Mouse (Mus musculus) heart, embryonic 13.5 days (tissue): ENCODE data around the gene Lsm14a. TPM values are rescaled to one million over a fixed set of nuclear protein-coding genes. Genes with fewer than 3 reads are reported as not detected.

Experiments
- ATAC-seq: fragments of 200-750 bp; cut with Nextera tagmentation; 2 replicates; pipeline ENCODE4 v1.8.0; 2017; ENCODE audit warnings: moderate TSS enrichment; ENCODE audit not compliant: insufficient number of reproducible peaks, low FRiP score, low TSS enrichment; ENCODE audit errors: extremely low read depth
- H3K27ac ChIP-seq: fragments of 300-500 bp; sonication (generic); replicated peaks from 2 replicates; pipeline ENCODE4 v1.5.1; 2015; ENCODE audit warnings: moderate library complexity, mild to moderate bottlenecking, inconsistent platforms
- H3K27me3 ChIP-seq: fragments of 300-500 bp; sonication (generic); replicated peaks from 2 replicates; pipeline ENCODE4 v1.6.1; 2015; ENCODE audit warnings: mild to moderate bottlenecking, inconsistent platforms
- H3K36me3 ChIP-seq: fragments of 300-500 bp; sonication (generic); 2 replicates; pipeline ENCODE4 v1.6.1; 2015; ENCODE audit warnings: mild to moderate bottlenecking, inconsistent platforms
- H3K4me1 ChIP-seq: fragments of 300-500 bp; sonication (generic); 2 replicates; pipeline ENCODE4 v1.6.1; 2015; ENCODE audit warnings: inconsistent platforms
- H3K4me2 ChIP-seq: fragments of 300-500 bp; sonication (generic); 2 replicates; pipeline ENCODE4 v1.6.1; 2015; ENCODE audit warnings: inconsistent platforms, mild to moderate bottlenecking, moderate library complexity
- H3K4me3 ChIP-seq: fragments of 300-500 bp; sonication (generic); 2 replicates; pipeline ENCODE4 v1.5.1; 2015; ENCODE audit warnings: moderate library complexity, mild to moderate bottlenecking, inconsistent platforms
- H3K9ac ChIP-seq: fragments of 300-500 bp; sonication (generic); 2 replicates; pipeline ENCODE4 v1.6.1; 2015; ENCODE audit warnings: inconsistent platforms, mild to moderate bottlenecking, moderate library complexity
- H3K9me3 ChIP-seq: fragments of 300-500 bp; sonication (generic); 2 replicates; pipeline ENCODE4 v1.6.1; 2016; ENCODE audit warnings: inconsistent platforms
- WGBS: fragments of 180-500 bp; shearing (Covaris S2); methylation state at CpG from one replicate; pipeline ENCODE4 v1.1.7; 2015; ENCODE audit warnings: mixed read lengths; 5-methylcytosine and 5-hydroxymethylcytosine counted together
- polyA plus RNA-seq: library from polyadenylated mRNA; unstranded; fragments of >200 nt; fragmentation: Nextera tagmentation; extraction: Ambion mirVana; gene quantifications from 2 replicates; pipeline ENCODE4 v1.2.1, GENCODE M21; 2015

The Lsm14a gene
- polyA plus RNA-seq, 1 experiment from 2014 or later = 59.2 TPM

DNA sequence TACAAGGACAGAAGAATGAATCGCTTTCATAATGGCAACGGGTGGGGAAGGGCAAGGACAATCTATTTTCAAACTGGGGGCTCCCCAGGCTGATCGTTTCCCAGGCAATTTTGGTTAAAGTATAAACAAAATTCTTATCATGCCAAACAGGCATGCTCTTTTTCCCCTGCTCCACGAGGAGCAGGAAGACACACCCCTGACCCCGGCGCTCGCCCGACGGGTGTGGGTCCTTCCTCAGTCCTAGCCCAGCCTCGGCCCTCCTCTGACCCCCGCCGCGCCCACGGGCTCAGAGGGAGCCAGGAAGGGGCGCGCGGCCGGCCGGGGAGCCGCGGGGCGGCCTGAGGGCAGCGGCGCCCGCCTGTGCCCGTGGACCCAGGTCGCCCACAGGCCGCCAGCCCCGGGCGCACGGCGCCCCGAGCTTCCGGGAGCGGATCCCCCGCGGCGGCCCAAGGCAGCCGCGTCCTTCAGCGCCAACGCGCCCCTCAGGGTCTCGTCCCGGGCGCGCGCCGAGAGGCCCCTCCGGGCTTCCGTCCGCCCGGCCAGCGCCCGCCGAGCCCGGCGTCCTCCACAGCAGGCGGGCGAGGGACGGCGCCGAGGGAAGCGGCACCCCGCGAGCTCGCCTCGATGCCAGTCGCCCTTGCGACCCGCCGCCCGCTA is 80.2 kb downstream of the Lsm14a start:
- H3K9ac ChIP-seq = peak overlapping the region; percentile 99
- peak; percentile 77 for ATAC-seq
- 0% methylated on average over 49 of the region's 73 CpGs for WGBS

DNA sequence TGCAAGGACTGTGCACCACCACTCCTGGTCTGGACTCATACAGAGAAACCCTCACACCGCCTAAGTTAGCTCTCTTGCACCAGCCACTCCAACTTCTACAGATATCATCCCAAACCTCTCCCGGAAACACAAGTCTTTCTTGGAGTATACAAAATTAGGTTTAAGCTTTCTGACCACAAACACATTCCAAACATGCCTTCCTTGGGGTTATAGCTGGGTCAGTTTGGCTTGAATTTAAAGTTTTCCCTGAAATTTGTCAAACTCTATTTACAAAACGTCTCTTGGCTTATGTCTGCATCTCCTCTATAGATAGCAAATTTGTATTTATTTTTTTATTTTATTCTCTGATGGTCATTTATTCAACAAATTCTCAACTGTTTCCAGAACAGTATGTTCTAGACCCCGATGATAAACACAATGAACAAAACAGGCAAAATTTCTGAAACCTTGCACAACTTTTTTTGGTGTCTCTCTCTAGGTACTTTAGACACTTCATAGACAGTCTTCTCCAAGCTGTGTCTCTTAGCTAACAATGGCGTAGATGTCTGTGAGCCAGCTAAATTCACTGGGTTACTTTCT is 83.8 kb downstream of the Lsm14a start:
- H3K4me3 ChIP-seq = no peak overlapping the region
- H3K27ac ChIP-seq = peak overlapping the region; percentile 69
- H3K4me1 ChIP-seq = peaks cover 73% of the 10 kb centered on the region
- H3K36me3 ChIP-seq = peaks cover 7% of the 10 kb centered on the region
- 54% methylated on average over 5 of the region's 5 CpGs for WGBS
- peak overlapping the region; percentile 38 for H3K4me2 ChIP-seq
- no peak overlapping the region for H3K9ac ChIP-seq
- ATAC-seq = no peak
- H3K27me3 ChIP-seq = no peaks in the 10 kb centered on the region
- H3K9me3 ChIP-seq = no peaks in the 10 kb centered on the region

More for the DNA sequence above, 80.2 kb downstream of the Lsm14a start:
- peak overlapping the region; percentile 97 for H3K27ac ChIP-seq
- no peaks in the 10 kb centered on the region for H3K27me3 ChIP-seq
- peaks cover 7% of the 10 kb centered on the region for H3K36me3 ChIP-seq
- no peaks in the 10 kb centered on the region for H3K9me3 ChIP-seq
- H3K4me3 ChIP-seq = peak overlapping the region; percentile 94
- H3K4me1 ChIP-seq = peaks cover 48% of the 10 kb centered on the region
- peak overlapping the region; percentile 79 for H3K4me2 ChIP-seq

DNA sequence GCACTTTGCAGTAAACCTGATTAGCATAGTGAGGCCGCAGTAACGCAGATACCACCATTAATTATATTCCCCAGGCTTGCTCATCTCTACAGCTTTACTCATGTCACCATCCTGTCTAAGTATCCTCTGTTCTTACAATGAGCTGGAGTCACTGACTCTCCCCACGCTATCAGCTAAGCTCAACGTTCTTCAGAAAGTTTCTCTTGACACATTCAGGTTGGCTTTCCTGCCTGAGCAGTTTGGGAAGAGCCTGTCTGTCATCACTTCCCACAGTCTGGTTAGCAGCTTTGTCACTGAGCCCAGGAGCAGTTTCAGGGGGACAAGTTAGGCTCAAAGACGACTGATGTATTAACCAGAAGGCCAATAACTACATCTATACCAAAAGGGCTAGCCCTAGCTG is 84.5 kb downstream of the Lsm14a start:
- Histone ChIP-seq H3K4me3 (no peak overlapping the region), H3K27me3 (no peaks in the 10 kb centered on the region), H3K9ac (peak overlapping the region; percentile 51), H3K4me1 (peaks cover 75% of the 10 kb centered on the region), H3K4me2 (peak overlapping the region; percentile 38), H3K27ac (peak overlapping the region; percentile 69), H3K9me3 (no peaks in the 10 kb centered on the region), H3K36me3 (peaks cover 7% of the 10 kb centered on the region)
- 21% methylated on average over 5 of the region's 5 CpGs for WGBS
- no peak for ATAC-seq

DNA sequence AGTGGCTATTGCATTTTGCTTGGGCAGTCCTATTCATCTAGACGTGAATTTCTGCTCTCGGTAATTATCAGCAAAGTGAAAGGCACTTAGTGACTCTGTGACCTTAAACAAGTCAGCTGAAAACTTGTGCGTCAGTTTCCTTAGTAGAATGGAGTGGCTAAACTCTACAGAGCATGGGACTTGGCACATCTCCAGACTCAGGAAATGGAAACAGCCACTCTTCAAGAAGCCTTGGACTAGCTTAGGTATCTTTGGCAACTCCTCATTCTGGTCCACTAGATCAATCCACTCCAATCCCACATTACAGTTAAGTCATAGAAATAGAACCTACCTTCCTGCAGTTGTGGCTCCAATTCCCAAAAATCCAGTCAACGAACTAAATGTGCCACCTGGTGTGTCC is 87.7 kb downstream of the Lsm14a start:
- H3K4me2 ChIP-seq = peak overlapping the region; percentile 46
- peaks cover 12% of the 10 kb centered on the region for H3K36me3 ChIP-seq
- peak overlapping the region; percentile 20; the same call in 1 of the 2 replicates for H3K9ac ChIP-seq
- H3K9me3 ChIP-seq = no peaks in the 10 kb centered on the region
- H3K27me3 ChIP-seq = no peaks in the 10 kb centered on the region
- no peak overlapping the region for H3K4me3 ChIP-seq
- ATAC-seq = no peak
- WGBS = 29% methylated on average over 4 of the region's 4 CpGs
- H3K27ac ChIP-seq = peak overlapping the region; percentile 79
- peaks cover 82% of the 10 kb centered on the region for H3K4me1 ChIP-seq

DNA sequence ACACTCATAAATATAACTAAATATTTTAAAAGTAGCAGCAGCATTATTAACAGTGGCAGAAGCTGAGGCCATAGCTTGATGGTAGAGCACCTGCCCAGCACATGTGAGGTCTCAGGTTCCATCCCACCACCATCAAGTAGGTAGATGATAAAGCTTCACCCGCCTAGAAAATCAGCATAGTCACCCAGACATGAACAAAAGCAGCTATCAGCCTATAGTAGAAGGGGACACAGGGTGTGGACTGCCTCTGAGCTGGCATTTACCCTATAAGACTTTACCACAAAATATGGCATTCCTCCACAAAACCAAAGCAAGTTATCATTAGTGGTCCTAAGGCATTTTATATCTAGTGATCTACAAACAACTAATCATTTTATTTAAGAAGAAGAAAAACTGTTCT is 90.5 kb downstream of the Lsm14a start:
- no peak for ATAC-seq
- peaks cover 69% of the 10 kb centered on the region for H3K4me1 ChIP-seq
- no peaks in the 10 kb centered on the region for H3K27me3 ChIP-seq
- H3K36me3 ChIP-seq = peaks cover 17% of the 10 kb centered on the region
- H3K4me2 ChIP-seq = no peak overlapping the region
- peak overlapping the region; percentile 80 for H3K27ac ChIP-seq
- no peaks in the 10 kb centered on the region for H3K9me3 ChIP-seq
- 67% methylated on average over 1 of the region's 1 CpGs for WGBS
- H3K4me3 ChIP-seq = no peak overlapping the region
- H3K9ac ChIP-seq = no peak overlapping the region

DNA sequence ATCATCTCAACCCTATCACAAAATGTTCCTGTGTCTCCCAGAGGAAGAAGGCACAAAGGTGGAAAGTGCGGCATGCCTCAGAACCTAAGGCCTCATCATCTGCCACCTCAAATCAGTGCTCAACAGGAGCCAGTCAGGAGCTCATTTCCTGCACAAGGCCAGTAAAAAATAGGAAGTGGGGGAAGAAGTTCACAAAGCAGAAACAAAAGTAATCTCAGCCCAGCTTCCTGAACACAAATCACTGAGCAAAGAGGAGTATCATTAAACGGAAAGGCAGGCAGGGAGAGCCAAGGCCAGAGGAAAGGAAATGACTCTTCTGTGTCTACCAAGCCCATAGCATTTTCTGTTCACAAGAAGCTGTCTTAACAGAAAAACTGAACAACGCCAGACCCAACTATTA is 91.2 kb downstream of the Lsm14a start:
- Histone ChIP-seq H3K9ac (no peak overlapping the region), H3K4me1 (peaks cover 67% of the 10 kb centered on the region), H3K4me3 (no peak overlapping the region), H3K27me3 (no peaks in the 10 kb centered on the region), H3K9me3 (no peaks in the 10 kb centered on the region), H3K36me3 (peaks cover 17% of the 10 kb centered on the region), H3K4me2 (no peak overlapping the region), H3K27ac (peak overlapping the region; percentile 80)
- 67% methylated on average over 3 of the region's 3 CpGs for WGBS
- no peak for ATAC-seq

DNA sequence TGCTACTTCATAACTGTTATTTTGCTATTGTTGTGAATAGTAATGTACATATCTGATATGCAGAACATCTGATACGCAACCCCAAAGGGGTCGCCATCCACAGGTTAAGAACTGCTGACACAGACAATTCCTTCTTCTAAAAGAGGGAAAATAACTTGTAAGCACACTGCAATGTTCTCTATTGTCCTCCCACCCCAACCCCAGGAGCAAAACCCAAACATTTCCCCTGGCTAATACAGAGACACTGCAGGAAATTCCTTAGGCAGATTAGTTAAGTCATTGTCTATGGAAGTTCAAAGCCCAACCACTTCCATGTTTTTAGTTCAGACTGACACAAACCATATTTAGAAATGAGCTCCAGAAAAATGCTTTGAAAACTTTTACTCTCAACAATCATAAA is 94.3 kb downstream of the Lsm14a start:
- Histone ChIP-seq H3K9ac (no peak overlapping the region), H3K9me3 (no peaks in the 10 kb centered on the region), H3K36me3 (peaks cover 26% of the 10 kb centered on the region), H3K4me2 (no peak overlapping the region), H3K4me3 (no peak overlapping the region), H3K27me3 (no peaks in the 10 kb centered on the region), H3K4me1 (peaks cover 49% of the 10 kb centered on the region), H3K27ac (peak overlapping the region; percentile 65; the same call in 1 of the 2 replicates)
- 82% methylated on average over 2 of the region's 2 CpGs for WGBS
- ATAC-seq = no peak

DNA sequence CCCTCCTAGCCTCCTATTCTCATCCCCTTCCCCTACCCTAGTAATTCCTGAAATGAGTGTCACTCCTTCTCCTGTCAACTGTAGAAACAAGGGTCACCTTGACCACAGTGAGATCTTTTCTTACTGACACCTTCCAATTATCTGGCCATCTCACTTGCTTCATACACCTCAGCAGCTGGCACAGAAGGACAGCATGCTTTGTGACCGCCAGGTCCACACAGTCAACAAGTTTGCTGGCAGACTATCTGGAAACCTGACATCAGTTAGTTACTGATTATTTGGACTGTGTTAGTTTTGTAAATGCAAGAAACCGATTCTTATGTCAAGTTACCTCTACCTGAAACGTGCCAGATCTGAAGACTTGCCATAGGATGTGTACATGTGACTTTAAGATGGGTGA is 97.0 kb downstream of the Lsm14a start:
- Histone ChIP-seq H3K9me3 (no peaks in the 10 kb centered on the region), H3K4me2 (no peak overlapping the region), H3K36me3 (peaks cover 20% of the 10 kb centered on the region), H3K27ac (no peak overlapping the region), H3K9ac (no peak overlapping the region), H3K4me3 (no peak overlapping the region), H3K27me3 (no peaks in the 10 kb centered on the region), H3K4me1 (peaks cover 31% of the 10 kb centered on the region)
- 76% methylated on average over 3 of the region's 3 CpGs for WGBS
- ATAC-seq = no peak

Other genes with a start within 250 kb of the Lsm14a start
- 111 and 114 TPM in 2 replicates for gene Uba2, start 223.7 kb downstream of the Lsm14a start, polyA plus RNA-seq
- 53.3 and 53.8 TPM in 2 replicates for gene Pdcd2l, start 196.7 kb downstream of the Lsm14a start, polyA plus RNA-seq
- gene Gpi1, start 163.0 kb downstream of the Lsm14a start, polyA plus RNA-seq = 702 and 751 TPM in 2 replicates
- gene Gm6096, start 142.3 kb downstream of the Lsm14a start, polyA plus RNA-seq = 0.37 TPM in 1 of 2 replicates, not detected in the other
- 28.4 and 28.7 TPM in 2 replicates for gene 4931406P16Rik, start 79.8 kb downstream of the Lsm14a start, polyA plus RNA-seq